Mouse (Mus musculus) kidney, embryonic 14.5 days (tissue): Measurements from ENCODE around the gene Tbc1d2b. TPM values are rescaled to one million over a fixed set of nuclear protein-coding genes. Genes with fewer than 3 reads are reported as not detected.

Experiments used
- ATAC-seq: fragments of 200-750 bp; cut with Nextera tagmentation; 2 replicates; pipeline ENCODE4 v1.8.0; 2017; ENCODE audit warnings: moderate number of reproducible peaks, mild to moderate bottlenecking, moderate TSS enrichment, moderate library complexity; ENCODE audit not compliant: low FRiP score, low TSS enrichment
- H3K27ac ChIP-seq: fragments of 300-500 bp; sonication (generic); 2 replicates; pipeline ENCODE4 v1.5.1; 2014; ENCODE audit warnings: low read depth, mild to moderate bottlenecking, low read length, moderate library complexity, mixed read lengths
- H3K27me3 ChIP-seq: fragments of 300-500 bp; sonication (generic); 2 replicates; pipeline ENCODE4 v1.6.1; 2014; ENCODE audit warnings: mild to moderate bottlenecking, low read length; ENCODE audit not compliant: control insufficient read depth, insufficient read depth
- H3K36me3 ChIP-seq: fragments of 300-500 bp; sonication (generic); 2 replicates; pipeline ENCODE4 v1.6.1; 2014; ENCODE audit warnings: low read length, mixed read lengths; ENCODE audit not compliant: control insufficient read depth, insufficient read depth
- H3K4me1 ChIP-seq: fragments of 300-500 bp; sonication (generic); 2 replicates; pipeline ENCODE4 v1.6.1; 2014; ENCODE audit warnings: low read length, mixed read lengths; ENCODE audit not compliant: control insufficient read depth, insufficient read depth
- H3K4me2 ChIP-seq: fragments of 300-500 bp; sonication (generic); replicated peaks from 2 replicates; pipeline ENCODE4 v1.6.1; 2014; ENCODE audit warnings: low read depth, mild to moderate bottlenecking, low read length
- H3K4me3 ChIP-seq: fragments of 300-500 bp; sonication (generic); 2 replicates; pipeline ENCODE4 v1.5.1; 2014; ENCODE audit warnings: mild to moderate bottlenecking, low read length
- H3K9ac ChIP-seq: fragments of 300-500 bp; sonication (generic); 2 replicates; pipeline ENCODE4 v1.6.1; 2014; ENCODE audit warnings: low read depth, mild to moderate bottlenecking, low read length, moderate library complexity
- H3K9me3 ChIP-seq: fragments of 300-500 bp; sonication (generic); 2 replicates; pipeline ENCODE4 v1.6.1; 2016; ENCODE audit warnings: low read length; ENCODE audit not compliant: control insufficient read depth
- WGBS: fragments of 180-500 bp; shearing (Covaris S2); extraction: QIAGEN DNeasy Blood & Tissue Kit; methylation state at CpG from one replicate; pipeline ENCODE4 v1.1.7; 2014; 5-methylcytosine and 5-hydroxymethylcytosine counted together
- polyA plus RNA-seq: library from polyadenylated mRNA; unstranded; fragments of >200 nt; fragmentation: Nextera tagmentation; extraction: Ambion mirVana; gene quantifications from 2 replicates; pipeline ENCODE4 v1.2.1, GENCODE M21; 2014

Gene Tbc1d2b
- polyA plus RNA-seq, 1 experiment from 2014 or later: 14.7 TPM

- Histone ChIP-seq H3K36me3 (no peaks in the 10 kb centered on the region), H3K9me3 (no peaks in the 10 kb centered on the region), H3K27me3 (no peaks in the 10 kb centered on the region), H3K4me1 (no peaks in the 10 kb centered on the region), H3K27ac (no peak overlapping the region), H3K4me2 (no peak overlapping the region), H3K9ac (no peak overlapping the region), H3K4me3 (no peak overlapping the region)
- no peak for ATAC-seq
- WGBS: 61% methylated on average over 3 of the region's 3 CpGs
Observed at GRCm38 (mm10) chr9:90293641-90294398, 23.2 kb upstream of the Tbc1d2b start.

GRCm38 (mm10) chr9:90278397-90278796 is 7.8 kb upstream of the Tbc1d2b start:
- ATAC-seq: no peak
- Histone ChIP-seq H3K9ac (no peak overlapping the region), H3K4me1 (no peaks in the 10 kb centered on the region), H3K4me2 (no peak overlapping the region), H3K36me3 (no peaks in the 10 kb centered on the region), H3K4me3 (no peak overlapping the region), H3K9me3 (no peaks in the 10 kb centered on the region), H3K27ac (no peak overlapping the region), H3K27me3 (no peaks in the 10 kb centered on the region)
- 96% methylated on average over 3 of the region's 3 CpGs for WGBS

GRCm38 (mm10) chr9:90277884-90278283 is 7.3 kb upstream of the Tbc1d2b start:
- 74% methylated on average over 2 of the region's 2 CpGs for WGBS
- no peak for ATAC-seq
- H3K4me1 ChIP-seq: no peaks in the 10 kb centered on the region

GRCm38 (mm10) chr9:90276779-90277178 is 6.2 kb upstream of the Tbc1d2b start:
- H3K27me3 ChIP-seq: no peaks in the 10 kb centered on the region
- H3K4me1 ChIP-seq: no peaks in the 10 kb centered on the region
- H3K9me3 ChIP-seq: no peaks in the 10 kb centered on the region
- no peaks in the 10 kb centered on the region for H3K36me3 ChIP-seq
- no peak overlapping the region for H3K9ac ChIP-seq
- no peak for ATAC-seq
- 93% methylated on average over 1 of the region's 1 CpGs for WGBS
- no peak overlapping the region for H3K4me2 ChIP-seq
- no peak overlapping the region for H3K27ac ChIP-seq
- no peak overlapping the region for H3K4me3 ChIP-seq

More at GRCm38 (mm10) chr9:90277884-90278283, 7.3 kb upstream of the Tbc1d2b start:
- no peak overlapping the region for H3K27ac ChIP-seq
- no peak overlapping the region for H3K9ac ChIP-seq
- H3K4me2 ChIP-seq: no peak overlapping the region
- no peak overlapping the region for H3K4me3 ChIP-seq
- H3K27me3 ChIP-seq: no peaks in the 10 kb centered on the region
- no peaks in the 10 kb centered on the region for H3K9me3 ChIP-seq
- H3K36me3 ChIP-seq: no peaks in the 10 kb centered on the region

GRCm38 (mm10) chr9:90275906-90276305 is 5.3 kb upstream of the Tbc1d2b start:
- Histone ChIP-seq H3K9ac (no peak overlapping the region), H3K36me3 (no peaks in the 10 kb centered on the region), H3K4me1 (no peaks in the 10 kb centered on the region), H3K27ac (no peak overlapping the region), H3K27me3 (no peaks in the 10 kb centered on the region), H3K9me3 (no peaks in the 10 kb centered on the region), H3K4me2 (no peak overlapping the region), H3K4me3 (no peak overlapping the region)
- ATAC-seq: no peak
- WGBS: 91% methylated on average over 5 of the region's 5 CpGs

GRCm38 (mm10) chr9:90275500-90275899 is 4.9 kb upstream of the Tbc1d2b start:
- Histone ChIP-seq H3K27ac (no peak overlapping the region), H3K36me3 (no peaks in the 10 kb centered on the region), H3K4me2 (no peak overlapping the region), H3K27me3 (no peaks in the 10 kb centered on the region), H3K9me3 (no peaks in the 10 kb centered on the region), H3K9ac (no peak overlapping the region), H3K4me3 (no peak overlapping the region), H3K4me1 (no peaks in the 10 kb centered on the region)
- WGBS: 78% methylated on average over 2 of the region's 2 CpGs
- ATAC-seq: no peak

GRCm38 (mm10) chr9:90274516-90274915 is 3.9 kb upstream of the Tbc1d2b start:
- 77% methylated on average over 3 of the region's 3 CpGs for WGBS
- no peak overlapping the region for H3K4me3 ChIP-seq

GRCm38 (mm10) chr9:90272346-90272745 is 1.7 kb upstream of the Tbc1d2b start:
- no peaks in the 10 kb centered on the region for H3K36me3 ChIP-seq
- H3K9me3 ChIP-seq: no peaks in the 10 kb centered on the region
- no peak overlapping the region for H3K9ac ChIP-seq
- no peak overlapping the region for H3K27ac ChIP-seq
- ATAC-seq: no peak
- no peaks in the 10 kb centered on the region for H3K27me3 ChIP-seq
- H3K4me1 ChIP-seq: peaks cover 11% of the 10 kb centered on the region; the same call in 1 of the 2 replicates
- H3K4me2 ChIP-seq: no peak overlapping the region
- H3K4me3 ChIP-seq: no peak overlapping the region
- 80% methylated on average over 12 of the region's 12 CpGs for WGBS

More at GRCm38 (mm10) chr9:90274516-90274915, 3.9 kb upstream of the Tbc1d2b start:
- Histone ChIP-seq H3K4me2 (no peak overlapping the region), H3K9ac (no peak overlapping the region), H3K27me3 (no peaks in the 10 kb centered on the region), H3K27ac (no peak overlapping the region), H3K4me1 (peaks cover 5% of the 10 kb centered on the region; the same call in 1 of the 2 replicates), H3K9me3 (no peaks in the 10 kb centered on the region), H3K36me3 (no peaks in the 10 kb centered on the region)
- ATAC-seq: no peak

GRCm38 (mm10) chr9:90271541-90272090 is 1.0 kb upstream of the Tbc1d2b start:
- peaks cover 11% of the 10 kb centered on the region; the same call in 1 of the 2 replicates for H3K4me1 ChIP-seq
- no peak for ATAC-seq
- no peak overlapping the region; the same call in 1 of the 2 replicates for H3K4me3 ChIP-seq
- H3K27ac ChIP-seq: no peak overlapping the region
- H3K9me3 ChIP-seq: no peaks in the 10 kb centered on the region
- no peak overlapping the region for H3K9ac ChIP-seq
- 40% methylated on average over 5 of the region's 5 CpGs for WGBS
- H3K36me3 ChIP-seq: no peaks in the 10 kb centered on the region
- no peaks in the 10 kb centered on the region for H3K27me3 ChIP-seq
- H3K4me2 ChIP-seq: no peak overlapping the region
